Mouse (Mus musculus): ENCODE data around the gene Tsc22d3. TPM values are rescaled to one million over a fixed set of nuclear protein-coding genes. Genes with fewer than 3 reads are reported as not detected.
A peak's percentile ranks its signal among the peaks of the same experiment; 100 is the strongest.
"Not testable (repeated sequence)": the region's sequence is repeated elsewhere in the genome, so short reads cannot be mapped to it uniquely, and the experiment has no call there.

The Tsc22d3 gene
- polyA plus RNA-seq, 1 experiment: 58.3 TPM

DNA sequence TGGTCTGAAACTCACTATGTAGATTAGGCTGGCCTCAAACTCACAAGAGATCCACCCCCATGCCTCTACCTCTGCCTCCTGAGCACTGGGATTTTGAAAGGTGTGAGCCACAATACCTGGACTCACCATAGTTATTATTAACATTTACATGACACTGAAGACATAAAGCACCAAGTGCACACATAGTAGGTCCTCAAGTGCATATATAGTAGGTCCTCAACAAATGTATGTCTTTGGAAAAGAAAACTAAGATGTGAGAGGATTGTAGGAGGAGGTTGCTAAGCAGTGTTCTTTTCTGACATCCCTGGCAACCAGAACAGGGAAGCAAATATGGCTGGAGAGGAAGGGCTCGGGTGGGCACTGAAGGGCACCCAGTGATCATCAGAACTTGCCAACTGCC is 93.1 kb downstream of the Tsc22d3 start:
- no peak overlapping the region for H3K27ac ChIP-seq (ENCODE audit: insufficient read depth, low read depth, low read length)
- H3K27me3 ChIP-seq (ENCODE audit: control insufficient read depth, insufficient read depth, low read length): no peaks in the 10 kb centered on the region
- no peak overlapping the region for H3K4me3 ChIP-seq (ENCODE audit: low read depth, low read length)
- no peaks in the 10 kb centered on the region for H3K36me3 ChIP-seq (ENCODE audit: control insufficient read depth, insufficient read depth, low read length)
- TF ChIP-seq CTCF (IDR thresholded peaks at IDR 0.05; ENCODE audit: extremely low read depth, insufficient read length, insufficient replicate concordance, low read depth, low read length): no peak
- WGBS: 84% methylated on average over 1 of the region's 1 CpGs
- peaks cover 22% of the 10 kb centered on the region for H3K4me1 ChIP-seq (ENCODE audit: control insufficient read depth, insufficient read depth, insufficient read length, low read length)

DNA sequence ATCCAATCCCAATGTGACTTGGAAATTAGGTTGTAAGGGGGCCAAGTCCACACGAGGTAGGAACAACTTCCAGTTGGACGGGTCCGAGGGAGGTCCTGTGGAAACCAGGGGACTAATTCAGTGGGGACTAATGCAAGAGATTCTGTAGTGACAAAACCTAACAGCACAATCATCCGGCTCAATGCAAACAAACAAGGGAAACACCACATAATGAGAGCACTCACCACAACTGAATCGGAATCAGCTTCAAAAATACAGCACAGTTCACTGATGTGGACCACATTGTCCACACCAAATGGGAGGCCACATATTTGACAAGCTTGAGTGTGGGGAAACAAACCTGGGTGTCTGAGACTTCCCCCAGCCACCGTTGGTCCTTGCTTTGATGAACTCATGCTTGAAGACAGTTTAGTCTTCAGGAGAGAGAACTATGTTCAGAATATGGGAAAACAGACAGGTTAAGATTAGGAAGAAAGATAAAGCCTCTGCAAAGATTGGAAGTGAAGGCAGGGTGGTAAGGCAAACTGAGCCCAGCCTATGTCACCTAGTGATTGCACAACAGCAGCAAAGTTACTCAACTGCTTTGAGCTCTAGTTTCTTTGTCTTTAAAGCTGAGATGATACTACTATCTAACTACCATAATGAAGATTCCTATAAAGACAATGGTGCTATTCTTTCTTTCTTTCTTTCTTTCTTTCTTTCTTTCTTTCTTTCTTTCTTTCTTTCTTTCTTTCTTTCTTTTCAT is 93.9 kb downstream of the Tsc22d3 start:
- Histone ChIP-seq H3K4me1 (ENCODE audit: control insufficient read depth, insufficient read depth, insufficient read length, low read length) (peaks cover 21% of the 10 kb centered on the region), H3K27me3 (ENCODE audit: control insufficient read depth, insufficient read depth, low read length) (no peaks in the 10 kb centered on the region), H3K36me3 (ENCODE audit: control insufficient read depth, insufficient read depth, low read length) (no peaks in the 10 kb centered on the region), H3K27ac (ENCODE audit: insufficient read depth, low read depth, low read length) (peak overlapping the region; percentile 80), H3K4me3 (ENCODE audit: low read depth, low read length) (no peak overlapping the region)
- WGBS: 45% methylated on average over 6 of the region's 6 CpGs
- TF ChIP-seq CTCF (IDR thresholded peaks at IDR 0.05; ENCODE audit: extremely low read depth, insufficient read length, insufficient replicate concordance, low read depth, low read length) (no peak), POLR2A (IDR thresholded peaks at IDR 0.05; ENCODE audit: low read depth, low read length) (no peak)

DNA sequence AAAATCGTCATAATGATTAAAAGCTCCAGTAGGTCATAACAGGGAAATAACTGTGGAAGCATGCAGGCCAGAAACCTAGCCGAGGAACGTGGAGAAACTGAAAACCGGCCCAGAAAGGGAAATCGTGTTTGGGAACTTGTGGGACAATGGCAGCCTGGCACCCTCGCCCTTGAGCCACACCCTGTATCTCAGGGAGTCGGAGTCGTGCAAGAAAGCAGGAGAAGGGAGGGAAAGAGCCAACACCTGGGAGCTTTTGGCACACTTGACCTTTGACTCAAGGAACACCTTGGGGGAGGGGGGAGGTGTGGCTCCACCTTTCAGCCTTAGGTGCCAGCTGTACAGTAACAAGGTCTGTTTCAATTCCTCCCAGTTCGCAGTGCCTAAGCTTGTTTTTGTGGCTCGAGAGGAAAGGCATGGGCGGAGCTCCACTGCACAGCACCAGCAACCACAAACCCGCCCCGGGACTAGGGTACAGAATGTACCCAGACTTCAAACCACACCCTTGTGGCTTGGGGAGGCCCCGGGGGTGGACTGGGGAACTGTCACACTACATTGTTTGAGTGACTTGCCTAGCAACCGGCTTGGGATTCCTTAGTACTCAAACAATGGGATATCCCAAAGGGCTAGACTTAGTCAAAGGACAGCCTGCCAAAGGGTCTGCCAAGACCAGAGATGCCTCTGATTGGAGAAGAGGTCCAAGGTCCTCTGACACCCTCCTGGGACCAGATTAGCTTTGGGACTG is 94.8 kb downstream of the Tsc22d3 start:
- 26% methylated on average over 15 of the region's 15 CpGs for WGBS
- no peak for TF ChIP-seq POLR2A (IDR thresholded peaks at IDR 0.05; ENCODE audit: low read depth, low read length)
- no peak for TF ChIP-seq CTCF (IDR thresholded peaks at IDR 0.05; ENCODE audit: extremely low read depth, insufficient read length, insufficient replicate concordance, low read depth, low read length)
- no peaks in the 10 kb centered on the region for H3K36me3 ChIP-seq (ENCODE audit: control insufficient read depth, insufficient read depth, low read length)
- peak overlapping the region; percentile 8; the same call in 1 of the 2 replicates for H3K4me3 ChIP-seq (ENCODE audit: low read depth, low read length)
- peak overlapping the region; percentile 80 for H3K27ac ChIP-seq (ENCODE audit: insufficient read depth, low read depth, low read length)
- peaks cover 18% of the 10 kb centered on the region; the same call in 1 of the 2 replicates for H3K4me1 ChIP-seq (ENCODE audit: control insufficient read depth, insufficient read depth, insufficient read length, low read length)
- no peaks in the 10 kb centered on the region for H3K27me3 ChIP-seq (ENCODE audit: control insufficient read depth, insufficient read depth, low read length)

DNA sequence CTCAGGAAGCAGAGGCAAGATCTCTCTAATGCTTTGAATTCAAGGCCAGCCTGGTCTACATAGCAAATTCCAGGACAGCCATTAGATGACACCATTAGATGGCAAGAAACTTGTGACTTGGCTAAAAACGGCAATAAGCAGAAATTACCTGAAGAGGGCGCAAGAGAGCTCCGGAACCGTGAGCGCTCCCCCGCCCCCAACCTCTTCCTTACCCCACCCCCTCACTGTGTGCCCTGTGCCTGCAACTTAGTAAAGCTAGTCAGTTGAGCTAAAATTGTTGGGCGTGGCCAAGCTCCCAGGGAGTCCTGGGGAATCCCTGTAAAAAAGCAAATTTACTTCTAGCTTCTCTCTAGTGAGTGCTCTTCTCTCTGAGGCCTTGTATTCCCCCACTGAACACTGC is 96.6 kb downstream of the Tsc22d3 start:
- WGBS: 18% methylated on average over 7 of the region's 7 CpGs
- Histone ChIP-seq H3K27me3 (ENCODE audit: control insufficient read depth, insufficient read depth, low read length) (no peaks in the 10 kb centered on the region), H3K27ac (ENCODE audit: insufficient read depth, low read depth, low read length) (peak overlapping the region; percentile 58; the same call in 1 of the 2 replicates), H3K4me3 (ENCODE audit: low read depth, low read length) (no peak overlapping the region), H3K36me3 (ENCODE audit: control insufficient read depth, insufficient read depth, low read length) (no peaks in the 10 kb centered on the region), H3K4me1 (ENCODE audit: control insufficient read depth, insufficient read depth, insufficient read length, low read length) (peaks cover 11% of the 10 kb centered on the region; the same call in 1 of the 2 replicates)
- no peak for TF ChIP-seq POLR2A (IDR thresholded peaks at IDR 0.05; ENCODE audit: low read depth, low read length)
- TF ChIP-seq CTCF (IDR thresholded peaks at IDR 0.05; ENCODE audit: extremely low read depth, insufficient read length, insufficient replicate concordance, low read depth, low read length): peak; percentile 56; the same call in 1 of the 2 replicates

DNA sequence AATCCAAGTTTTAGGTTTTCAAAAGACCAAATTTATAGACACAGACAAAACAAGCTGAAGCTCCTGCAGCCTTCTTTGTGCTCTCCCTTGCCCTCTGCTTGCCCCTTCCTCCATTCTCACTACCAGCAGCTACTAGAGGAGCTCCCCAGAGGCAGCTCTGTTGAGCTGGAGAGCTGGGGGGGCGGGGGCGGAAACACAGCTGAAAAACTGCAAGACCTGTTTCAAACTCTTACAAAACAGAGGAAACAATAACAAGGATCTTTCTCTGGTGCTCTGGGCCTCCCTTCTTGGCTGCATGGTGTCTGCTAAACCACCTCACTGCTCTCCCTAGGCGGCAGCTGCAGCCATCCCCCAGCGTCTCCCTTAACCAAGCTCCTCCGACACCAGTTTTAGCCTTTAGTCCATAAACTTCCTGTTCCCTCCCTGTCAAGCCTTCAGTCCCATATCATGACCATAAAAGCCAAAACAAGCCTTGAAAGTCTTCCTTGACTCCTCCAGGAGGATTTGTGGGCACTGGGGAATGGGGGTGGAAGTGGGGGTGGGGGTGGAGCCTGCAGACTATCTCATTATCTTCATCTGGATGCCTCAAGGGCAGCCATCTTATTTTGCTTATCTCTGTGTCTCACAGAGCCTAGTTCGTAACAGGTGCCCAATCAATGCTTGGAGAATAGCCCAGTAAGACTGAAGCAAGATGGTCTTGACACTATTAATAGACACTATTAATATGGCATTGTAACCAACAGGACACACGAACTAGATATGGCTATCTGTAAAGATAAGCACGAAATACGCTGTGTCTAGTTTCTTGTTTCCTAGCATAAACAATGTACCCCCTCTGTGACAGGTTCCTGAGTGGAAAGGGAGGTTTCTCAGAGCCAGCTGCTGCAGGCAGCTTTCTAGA is 98.8 kb downstream of the Tsc22d3 start:
- no peak overlapping the region for H3K27ac ChIP-seq (ENCODE audit: insufficient read depth, low read depth, low read length)

DNA sequence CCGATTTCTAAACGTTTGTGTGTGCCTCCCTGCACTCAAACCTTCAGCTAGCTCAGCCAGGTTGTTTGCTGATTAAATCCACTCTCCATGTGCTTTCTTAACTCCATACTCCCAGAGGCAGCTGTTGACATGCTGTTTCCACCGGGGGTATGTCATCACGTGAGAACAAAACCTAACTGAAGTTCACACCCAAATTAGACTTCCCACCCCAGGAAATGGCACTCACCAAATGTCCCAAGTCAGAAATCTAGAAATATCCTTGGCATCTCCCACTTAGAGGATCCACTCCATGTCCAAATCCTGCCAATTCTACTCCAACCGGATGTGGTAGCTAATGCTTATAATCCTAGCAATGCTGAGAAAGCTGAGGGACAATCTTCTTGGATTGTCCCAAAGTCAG is 100.2 kb downstream of the Tsc22d3 start:
- Histone ChIP-seq H3K4me1 (ENCODE audit: control insufficient read depth, insufficient read depth, insufficient read length, low read length) (peaks cover 6% of the 10 kb centered on the region; the same call in 1 of the 2 replicates), H3K36me3 (ENCODE audit: control insufficient read depth, insufficient read depth, low read length) (no peaks in the 10 kb centered on the region), H3K27ac (ENCODE audit: insufficient read depth, low read depth, low read length) (no peak overlapping the region), H3K27me3 (ENCODE audit: control insufficient read depth, insufficient read depth, low read length) (no peaks in the 10 kb centered on the region), H3K4me3 (ENCODE audit: low read depth, low read length) (no peak overlapping the region)
- 80% methylated on average over 5 of the region's 5 CpGs for WGBS
- no peak for TF ChIP-seq POLR2A (IDR thresholded peaks at IDR 0.05; ENCODE audit: low read depth, low read length)
- TF ChIP-seq CTCF (IDR thresholded peaks at IDR 0.05; ENCODE audit: extremely low read depth, insufficient read length, insufficient replicate concordance, low read depth, low read length): no peak

More for the DNA sequence above, 98.8 kb downstream of the Tsc22d3 start:
- Histone ChIP-seq H3K27me3 (ENCODE audit: control insufficient read depth, insufficient read depth, low read length) (no peaks in the 10 kb centered on the region), H3K4me3 (ENCODE audit: low read depth, low read length) (no peak overlapping the region), H3K4me1 (ENCODE audit: control insufficient read depth, insufficient read depth, insufficient read length, low read length) (peaks cover 11% of the 10 kb centered on the region; the same call in 1 of the 2 replicates), H3K36me3 (ENCODE audit: control insufficient read depth, insufficient read depth, low read length) (no peaks in the 10 kb centered on the region)
- TF ChIP-seq POLR2A (IDR thresholded peaks at IDR 0.05; ENCODE audit: low read depth, low read length): no peak
- TF ChIP-seq CTCF (IDR thresholded peaks at IDR 0.05; ENCODE audit: extremely low read depth, insufficient read length, insufficient replicate concordance, low read depth, low read length): no peak
- WGBS: 28% methylated on average over 9 of the region's 9 CpGs

DNA sequence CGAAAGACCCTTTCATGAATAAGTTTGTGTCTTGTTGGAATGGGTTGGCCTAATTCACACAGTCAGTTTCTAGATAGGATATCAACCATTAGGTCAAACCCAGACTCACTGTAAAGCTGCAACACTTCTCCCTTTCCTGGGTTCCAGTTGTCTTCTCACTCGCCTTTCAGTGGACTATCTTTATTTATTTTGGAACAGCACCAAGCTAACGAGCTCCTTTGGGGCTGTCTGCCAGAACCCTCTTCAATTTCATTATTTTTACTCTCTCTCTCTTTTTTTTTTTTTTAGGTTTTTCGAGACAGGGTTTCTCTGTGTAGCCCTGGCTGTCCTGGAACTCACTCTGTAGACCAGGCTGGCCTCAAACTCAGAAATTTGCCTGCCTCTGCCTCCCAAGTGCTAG is 102.0 kb downstream of the Tsc22d3 start:
- not testable (repeated sequence) for H3K27me3 ChIP-seq (ENCODE audit: control insufficient read depth, insufficient read depth, low read length); H3K36me3 ChIP-seq (ENCODE audit: control insufficient read depth, insufficient read depth, low read length); H3K4me3 ChIP-seq (ENCODE audit: low read depth, low read length); H3K27ac ChIP-seq (ENCODE audit: insufficient read depth, low read depth, low read length); H3K4me1 ChIP-seq (ENCODE audit: control insufficient read depth, insufficient read depth, insufficient read length, low read length)
- WGBS: 24% methylated on average over 4 of the region's 4 CpGs
